Mouse (Mus musculus) midbrain, embryonic 13.5 days (tissue): ENCODE measurements around the gene Ntsr1. TPM values are rescaled to one million over a fixed set of nuclear protein-coding genes. Genes with fewer than 3 reads are reported as not detected.
A peak's percentile ranks its signal among the peaks of the same experiment; 100 is the strongest.

Experiments
- ATAC-seq: fragments of 200-750 bp; cut with Nextera tagmentation; 2 replicates; pipeline ENCODE4 v1.8.0; 2017; ENCODE audit warnings: mild to moderate bottlenecking, moderate TSS enrichment, moderate library complexity
- H3K27ac ChIP-seq: fragments of 300-500 bp; sonication (generic); 2 replicates; pipeline ENCODE4 v1.5.1; 2015; ENCODE audit warnings: inconsistent platforms, mild to moderate bottlenecking, moderate library complexity
- H3K27me3 ChIP-seq: fragments of 300-500 bp; sonication (generic); 2 replicates; pipeline ENCODE4 v1.6.1; 2015; ENCODE audit warnings: mild to moderate bottlenecking, inconsistent platforms
- H3K36me3 ChIP-seq: fragments of 300-500 bp; sonication (generic); 2 replicates; pipeline ENCODE4 v1.6.1; 2015; ENCODE audit warnings: mild to moderate bottlenecking, inconsistent platforms
- H3K4me1 ChIP-seq: fragments of 300-500 bp; sonication (generic); replicated peaks from 2 replicates; pipeline ENCODE4 v1.6.1; 2015; ENCODE audit warnings: inconsistent platforms
- H3K4me2 ChIP-seq: fragments of 300-500 bp; sonication (generic); replicated peaks from 2 replicates; pipeline ENCODE4 v1.6.1; 2015; ENCODE audit warnings: moderate library complexity, mild to moderate bottlenecking, inconsistent platforms
- H3K4me3 ChIP-seq: fragments of 300-500 bp; sonication (generic); replicated peaks from 2 replicates; pipeline ENCODE4 v1.5.1; 2015; ENCODE audit warnings: mild to moderate bottlenecking, inconsistent platforms
- H3K9ac ChIP-seq: fragments of 300-500 bp; sonication (generic); replicated peaks from 2 replicates; pipeline ENCODE4 v1.6.1; 2015; ENCODE audit warnings: mild to moderate bottlenecking, inconsistent platforms
- H3K9me3 ChIP-seq: fragments of 300-500 bp; sonication (generic); 2 replicates; pipeline ENCODE4 v1.6.1; 2016; ENCODE audit warnings: mild to moderate bottlenecking, inconsistent platforms
- WGBS: fragments of 180-500 bp; shearing (Covaris S2); methylation state at CpG from one replicate; pipeline ENCODE4 v1.1.7; 2015; 5-methylcytosine and 5-hydroxymethylcytosine counted together
- polyA plus RNA-seq: library from polyadenylated mRNA; unstranded; fragments of >200 nt; fragmentation: Nextera tagmentation; extraction: Ambion mirVana; gene quantifications from 2 replicates; pipeline ENCODE4 v1.2.1, GENCODE M21; 2015

Gene Ntsr1
- 1.2 and 1.3 TPM in 2 replicates for polyA plus RNA-seq

GRCm38 (mm10) chr2:180499741-180500140 lies at the start of gene Ntsr1:
TSS of gene Ntsr1 (plus strand) at chr2:180499976.
- H3K4me2 ChIP-seq: peak within 1 kb of the TSS; percentile 57
- H3K9ac ChIP-seq: peak within 1 kb of the TSS; percentile 58
- 1% methylated on average over 30 of the region's 30 CpGs for WGBS
- H3K27me3 ChIP-seq: peaks cover 82% of the 10 kb centered on the region
- H3K9me3 ChIP-seq: no peaks in the 10 kb centered on the region
- H3K4me3 ChIP-seq: peak within 1 kb of the TSS; percentile 36
- H3K4me1 ChIP-seq: peaks cover 27% of the 10 kb centered on the region
- no peak within 1 kb of the TSS for H3K27ac ChIP-seq
- H3K36me3 ChIP-seq: no peaks in the 10 kb centered on the region
- ATAC-seq: peak; percentile 46; the same call in 1 of the 2 replicates

DNA sequence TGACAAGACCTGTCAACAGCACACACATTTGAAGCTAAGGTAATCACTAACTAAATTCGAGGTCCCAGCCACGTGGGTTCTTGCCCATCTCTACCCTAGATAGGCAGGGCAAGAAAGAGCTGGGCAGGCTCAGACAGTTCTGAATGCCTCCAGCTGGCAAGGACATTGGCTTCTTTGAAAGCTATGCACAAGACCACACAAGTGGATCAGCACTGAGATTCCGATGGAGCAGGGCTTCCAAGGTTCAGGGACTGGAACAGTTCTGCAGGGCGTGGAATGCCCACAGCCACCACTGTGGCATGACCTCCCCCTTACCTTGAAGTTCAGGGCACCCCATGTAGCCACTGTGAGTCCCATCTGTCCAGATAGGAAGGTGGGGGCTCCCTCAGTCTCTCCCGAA lies 49.2 kb upstream of the Ntsr1 start:
- Histone ChIP-seq H3K4me2 (no peak overlapping the region), H3K9ac (no peak overlapping the region), H3K4me3 (no peak overlapping the region), H3K36me3 (no peaks in the 10 kb centered on the region), H3K27ac (no peak overlapping the region), H3K27me3 (peaks cover 44% of the 10 kb centered on the region), H3K9me3 (no peaks in the 10 kb centered on the region), H3K4me1 (peaks cover 3% of the 10 kb centered on the region)
- no peak for ATAC-seq
- 82% methylated on average over 5 of the region's 5 CpGs for WGBS

DNA sequence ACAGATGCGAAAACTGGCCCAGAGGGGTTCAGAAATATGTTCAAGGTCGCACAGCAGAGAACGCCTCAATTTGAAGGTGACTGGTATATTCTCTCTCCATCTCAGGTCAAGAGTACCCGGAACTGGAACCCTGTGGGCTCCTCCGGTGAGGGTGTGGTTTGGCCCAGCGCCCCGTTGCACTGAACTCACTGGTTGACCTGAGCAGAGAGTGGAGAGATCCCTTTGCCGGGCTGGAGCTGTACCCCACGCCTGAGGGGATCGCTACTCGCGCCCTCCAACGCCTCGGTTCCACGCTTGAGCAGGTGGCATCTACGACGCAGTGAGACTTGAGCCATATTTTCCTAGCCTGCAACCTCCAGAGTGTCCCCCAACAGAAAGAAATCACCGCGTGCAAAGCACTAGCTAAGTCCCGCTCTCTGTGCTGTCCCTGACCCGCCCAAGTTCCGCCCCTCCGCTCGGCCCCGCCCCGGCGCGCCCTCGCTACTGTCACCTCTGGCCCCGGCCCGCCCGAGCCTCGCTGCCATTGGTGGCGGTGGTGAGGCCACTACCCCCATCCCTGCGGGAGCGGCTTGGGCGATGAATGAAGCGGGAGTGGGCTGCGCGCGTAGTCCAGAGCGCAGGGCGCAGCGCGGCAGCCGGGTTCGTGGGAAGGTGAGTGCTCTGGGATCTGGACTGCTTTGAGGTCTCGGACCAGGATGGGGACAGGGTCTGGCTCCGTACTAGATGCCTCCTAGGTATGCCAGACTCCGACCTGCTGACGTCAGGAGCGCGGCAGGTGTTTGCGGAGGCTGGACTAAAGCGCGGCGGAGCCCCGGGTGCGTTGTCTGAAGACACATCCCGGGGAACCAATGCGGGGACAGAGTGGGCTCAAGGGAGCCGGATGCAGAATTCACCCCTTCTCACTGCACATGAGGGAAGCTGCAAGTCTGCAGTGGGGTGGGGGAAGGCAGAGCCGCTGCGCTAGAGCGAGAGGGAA lies 43.8 kb upstream of the Ntsr1 start, which contains the start of gene Slco4a1:
TSS of gene Slco4a1 (plus strand) at position 523 of the 976 bp plus-strand sequence.
- Histone ChIP-seq H3K27me3 (peaks cover 73% of the 10 kb centered on the region), H3K9me3 (no peaks in the 10 kb centered on the region), H3K36me3 (no peaks in the 10 kb centered on the region), H3K9ac (peak within 1 kb of the TSS; percentile 54), H3K4me3 (peak within 1 kb of the TSS; percentile 53), H3K27ac (no peak within 1 kb of the TSS), H3K4me2 (peak within 1 kb of the TSS; percentile 91), H3K4me1 (peaks cover 28% of the 10 kb centered on the region)
- WGBS: 2% methylated on average over 65 of the region's 65 CpGs
- peak; percentile 93 for ATAC-seq

- ATAC-seq: no peak
- Histone ChIP-seq H3K9me3 (no peaks in the 10 kb centered on the region), H3K27ac (no peak overlapping the region), H3K4me1 (peaks cover 30% of the 10 kb centered on the region), H3K9ac (peak overlapping the region; percentile 54), H3K27me3 (peaks cover 67% of the 10 kb centered on the region), H3K36me3 (no peaks in the 10 kb centered on the region), H3K4me3 (peak overlapping the region; percentile 53), H3K4me2 (peak overlapping the region; percentile 91)
- WGBS: under 1% methylated on average over 27 of the region's 28 CpGs
Observed at GRCm38 (mm10) chr2:180456705-180457104, 43.1 kb upstream of the Ntsr1 start.

GRCm38 (mm10) chr2:180457680-180458079 lies 42.1 kb upstream of the Ntsr1 start:
- H3K9me3 ChIP-seq: no peaks in the 10 kb centered on the region
- WGBS: 42% methylated on average over 2 of the region's 2 CpGs
- H3K27ac ChIP-seq: no peak overlapping the region
- ATAC-seq: no peak
- no peak overlapping the region for H3K4me3 ChIP-seq
- peak overlapping the region; percentile 91; the same call in 1 of the 2 replicates for H3K4me2 ChIP-seq
- H3K27me3 ChIP-seq: peaks cover 65% of the 10 kb centered on the region
- H3K4me1 ChIP-seq: peaks cover 30% of the 10 kb centered on the region
- no peaks in the 10 kb centered on the region for H3K36me3 ChIP-seq
- no peak overlapping the region for H3K9ac ChIP-seq

- peaks cover 50% of the 10 kb centered on the region for H3K27me3 ChIP-seq
- no peak overlapping the region for H3K9ac ChIP-seq
- WGBS: 79% methylated on average over 4 of the region's 4 CpGs
Observed at GRCm38 (mm10) chr2:180459437-180459836, 40.3 kb upstream of the Ntsr1 start.

DNA sequence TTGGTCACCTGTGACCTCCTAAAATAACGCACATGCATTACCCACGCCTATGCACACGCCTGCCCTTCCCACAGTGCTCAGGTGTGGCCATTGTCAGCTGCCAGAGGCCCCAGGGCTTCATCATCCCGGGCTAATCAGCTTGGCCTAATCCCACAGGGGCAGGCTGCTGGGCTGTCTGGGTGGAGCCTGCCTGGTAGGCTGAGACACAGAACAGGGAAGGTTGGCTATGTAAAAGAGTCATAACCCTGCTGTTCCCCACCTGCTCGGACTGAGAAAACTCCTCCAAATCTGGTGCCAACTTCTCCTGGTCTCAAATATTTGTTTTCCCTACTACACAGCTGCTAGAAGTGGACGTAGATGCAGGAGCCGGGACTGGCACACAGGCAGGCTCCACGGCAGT lies 39.0 kb upstream of the Ntsr1 start:
- Histone ChIP-seq H3K4me3 (no peak overlapping the region), H3K9me3 (no peaks in the 10 kb centered on the region), H3K4me2 (no peak overlapping the region), H3K36me3 (no peaks in the 10 kb centered on the region), H3K27me3 (peaks cover 37% of the 10 kb centered on the region), H3K4me1 (peaks cover 26% of the 10 kb centered on the region), H3K27ac (no peak overlapping the region), H3K9ac (no peak overlapping the region)
- WGBS: 44% methylated on average over 8 of the region's 8 CpGs
- ATAC-seq: no peak

More at GRCm38 (mm10) chr2:180459437-180459836, 40.3 kb upstream of the Ntsr1 start:
- Histone ChIP-seq H3K9me3 (no peaks in the 10 kb centered on the region), H3K27ac (no peak overlapping the region), H3K36me3 (no peaks in the 10 kb centered on the region), H3K4me3 (no peak overlapping the region), H3K4me2 (no peak overlapping the region), H3K4me1 (peaks cover 30% of the 10 kb centered on the region)
- ATAC-seq: no peak

DNA sequence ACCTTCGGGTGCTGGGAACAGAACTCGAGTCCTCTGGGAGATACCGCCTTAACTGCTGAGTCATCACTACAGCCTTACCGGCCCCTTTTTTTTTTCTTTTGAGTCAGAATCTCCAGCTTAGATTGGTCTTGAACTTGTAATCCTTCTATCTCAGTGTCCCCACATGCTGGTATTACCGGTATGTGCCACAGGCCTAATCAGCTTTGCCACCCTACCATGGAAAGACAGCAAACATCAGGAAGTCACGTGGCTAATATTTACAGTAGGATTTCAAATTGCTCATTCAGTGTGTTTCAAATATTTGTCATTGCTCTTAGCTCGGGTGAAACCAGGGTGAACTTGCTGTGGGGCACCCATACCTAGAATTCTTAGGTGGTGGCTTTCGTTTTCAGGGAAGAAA lies 37.2 kb upstream of the Ntsr1 start:
- Histone ChIP-seq H3K27me3 (peaks cover 20% of the 10 kb centered on the region), H3K4me3 (no peak overlapping the region), H3K9ac (no peak overlapping the region), H3K4me2 (no peak overlapping the region), H3K27ac (no peak overlapping the region), H3K4me1 (peaks cover 19% of the 10 kb centered on the region), H3K36me3 (no peaks in the 10 kb centered on the region), H3K9me3 (no peaks in the 10 kb centered on the region)
- 88% methylated on average over 8 of the region's 8 CpGs for WGBS
- no peak for ATAC-seq

- H3K36me3 ChIP-seq: no peaks in the 10 kb centered on the region
- peaks cover 9% of the 10 kb centered on the region; the same call in 1 of the 2 replicates for H3K4me1 ChIP-seq
- 0 out of 2 replicates have a peak, but pooled peaks have one; percentile 32 for ATAC-seq
- 48% methylated on average over 7 of the region's 7 CpGs for WGBS
- H3K9me3 ChIP-seq: no peaks in the 10 kb centered on the region
- no peak overlapping the region for H3K4me3 ChIP-seq
- no peak overlapping the region for H3K4me2 ChIP-seq
- no peak overlapping the region for H3K27ac ChIP-seq
- peaks cover 6% of the 10 kb centered on the region for H3K27me3 ChIP-seq
- no peak overlapping the region for H3K9ac ChIP-seq
Observed at GRCm38 (mm10) chr2:180466505-180466904, 33.3 kb upstream of the Ntsr1 start.

DNA sequence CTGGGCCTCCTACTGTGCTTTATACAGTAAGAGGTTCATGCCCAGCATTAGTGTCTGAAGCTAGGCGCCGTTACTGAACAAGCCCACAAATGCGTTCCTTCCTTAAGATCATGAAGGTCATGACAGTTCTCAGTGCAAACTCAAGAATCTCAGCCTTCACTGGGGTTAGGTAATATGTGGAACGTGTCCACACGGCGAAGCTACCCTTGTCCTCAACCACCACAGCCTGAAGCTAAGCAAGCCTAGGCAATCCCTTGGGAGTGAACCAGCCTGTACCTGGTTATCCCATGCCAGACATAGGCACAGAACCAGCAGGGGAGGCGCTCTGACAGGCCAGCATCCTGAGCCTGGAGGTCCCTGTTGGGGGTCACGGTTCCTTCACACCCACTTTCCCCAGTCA lies 30.9 kb upstream of the Ntsr1 start:
- Histone ChIP-seq H3K27ac (no peak overlapping the region), H3K4me2 (no peak overlapping the region), H3K4me3 (no peak overlapping the region), H3K9me3 (no peaks in the 10 kb centered on the region), H3K36me3 (no peaks in the 10 kb centered on the region), H3K27me3 (peaks cover 12% of the 10 kb centered on the region), H3K9ac (no peak overlapping the region), H3K4me1 (peaks cover 13% of the 10 kb centered on the region; the same call in 1 of the 2 replicates)
- ATAC-seq: no peak
- WGBS: 91% methylated on average over 8 of the region's 8 CpGs

- H3K27ac ChIP-seq: no peak overlapping the region
- no peak overlapping the region for H3K4me3 ChIP-seq
- no peaks in the 10 kb centered on the region for H3K36me3 ChIP-seq
- no peak overlapping the region for H3K9ac ChIP-seq
- no peak for ATAC-seq
- H3K4me1 ChIP-seq: peaks cover 13% of the 10 kb centered on the region; the same call in 1 of the 2 replicates
- H3K27me3 ChIP-seq: peaks cover 12% of the 10 kb centered on the region
- WGBS: 76% methylated on average over 9 of the region's 9 CpGs
- H3K9me3 ChIP-seq: no peaks in the 10 kb centered on the region
- H3K4me2 ChIP-seq: no peak overlapping the region
Observed at GRCm38 (mm10) chr2:180469768-180470167, 30.0 kb upstream of the Ntsr1 start.
